Mouse (Mus musculus) kidney, postnatal 25 days (tissue): ENCODE data around the gene Myrfl.
A peak's percentile ranks its signal among the peaks of the same experiment; 100 is the strongest.

Source experiments
- DNase-seq, 2 experiments: peaks; one replicate each; pipeline ENCODE4 v3.0.0; 2021; ENCODE audit warnings: mixed read lengths in 2 of 2

The Myrfl gene

DNA sequence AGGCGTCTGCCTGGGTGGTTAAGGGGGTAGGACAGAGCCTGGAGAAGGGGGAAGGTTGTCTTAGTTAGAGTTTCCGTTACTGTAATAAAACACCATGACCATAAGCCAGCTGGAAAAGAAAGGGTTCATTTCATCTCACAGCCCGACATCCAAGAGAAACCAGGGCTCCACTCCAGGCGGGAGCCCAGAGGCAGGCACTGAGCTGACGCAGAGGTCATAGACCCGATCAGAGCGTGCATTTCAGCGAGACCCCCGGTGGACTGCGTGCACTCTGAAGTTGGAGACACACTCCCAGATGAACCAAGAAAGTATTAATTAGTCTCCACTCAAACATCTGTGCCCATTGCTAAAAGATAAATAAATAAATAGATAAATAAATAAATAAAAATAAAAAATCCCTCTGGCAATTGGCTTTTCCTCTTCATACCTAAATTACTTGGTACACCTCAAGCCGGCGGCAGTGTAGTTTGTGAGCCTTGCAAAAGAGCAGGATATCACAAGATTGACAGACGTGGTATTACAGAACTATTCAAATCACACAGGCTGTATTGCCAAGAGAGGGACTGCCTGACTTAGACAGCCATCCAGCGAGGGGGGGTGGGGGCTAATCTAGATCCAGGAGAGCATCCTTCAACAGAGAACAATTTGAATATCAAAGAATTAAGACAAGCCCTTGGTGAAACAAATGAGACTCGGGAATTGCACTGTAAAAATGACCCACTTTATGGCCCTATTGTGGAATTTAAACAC lies 81.2 kb downstream of the Myrfl start:
- DNase-seq = no peak

DNA sequence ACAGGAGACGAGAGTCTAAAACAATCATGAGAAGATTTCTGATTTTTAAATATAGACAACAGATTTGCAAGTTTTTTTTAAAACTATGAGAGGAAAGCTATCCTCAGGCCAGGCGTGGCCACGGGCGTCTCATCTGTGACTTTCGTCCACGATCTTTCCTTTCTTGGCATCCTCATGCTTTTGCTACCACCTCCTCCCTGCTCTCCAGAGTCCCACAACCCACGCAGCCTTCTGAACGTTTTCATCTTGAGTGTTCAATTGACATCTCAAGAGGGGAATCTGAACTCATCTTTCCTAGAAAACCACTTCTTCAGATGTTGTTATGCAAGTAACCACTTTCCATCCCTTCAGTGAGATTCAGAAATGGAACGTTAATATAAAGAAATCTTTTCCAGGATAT lies 83.6 kb downstream of the Myrfl start:
- no peak for DNase-seq

DNA sequence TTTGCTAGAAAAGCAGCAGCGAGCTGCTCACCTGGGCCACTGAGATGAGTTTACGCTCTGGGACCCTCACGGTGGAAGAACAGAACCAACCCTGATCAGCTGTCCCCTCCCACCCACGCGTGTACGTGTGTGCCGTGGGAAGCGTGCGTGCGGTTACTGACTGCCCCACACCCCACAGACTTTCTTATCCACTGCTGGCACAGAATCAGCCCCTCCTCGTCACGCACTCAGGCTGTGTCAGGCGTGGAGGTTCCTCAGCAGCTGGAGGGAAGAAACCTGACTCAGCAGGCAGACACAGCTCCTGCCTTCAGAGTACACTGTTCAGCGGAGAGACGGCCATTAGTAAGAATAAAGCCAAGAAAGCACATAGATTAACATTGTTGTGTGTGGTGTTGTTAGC lies 86.0 kb downstream of the Myrfl start:
- DNase-seq = no peak

DNA sequence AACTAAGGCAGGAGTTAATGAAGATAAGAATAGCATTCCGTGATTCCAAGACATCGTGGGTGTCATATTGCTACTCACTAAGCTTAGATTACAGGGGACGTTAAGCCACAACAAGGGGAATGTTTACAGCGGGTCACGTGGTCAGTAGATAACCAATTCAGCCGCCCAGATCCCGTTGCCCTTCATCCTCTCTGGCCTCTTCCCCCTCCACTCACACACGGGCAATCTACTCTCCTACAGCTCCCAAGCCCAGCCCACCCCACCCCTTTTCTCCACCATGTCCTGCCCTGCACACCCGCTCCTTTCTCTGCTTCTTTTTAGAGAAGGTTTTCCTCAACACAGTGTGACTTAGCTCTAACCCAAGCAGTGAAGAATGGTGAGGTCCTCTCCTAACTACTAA lies 87.3 kb downstream of the Myrfl start:
- DNase-seq = no peak

DNA sequence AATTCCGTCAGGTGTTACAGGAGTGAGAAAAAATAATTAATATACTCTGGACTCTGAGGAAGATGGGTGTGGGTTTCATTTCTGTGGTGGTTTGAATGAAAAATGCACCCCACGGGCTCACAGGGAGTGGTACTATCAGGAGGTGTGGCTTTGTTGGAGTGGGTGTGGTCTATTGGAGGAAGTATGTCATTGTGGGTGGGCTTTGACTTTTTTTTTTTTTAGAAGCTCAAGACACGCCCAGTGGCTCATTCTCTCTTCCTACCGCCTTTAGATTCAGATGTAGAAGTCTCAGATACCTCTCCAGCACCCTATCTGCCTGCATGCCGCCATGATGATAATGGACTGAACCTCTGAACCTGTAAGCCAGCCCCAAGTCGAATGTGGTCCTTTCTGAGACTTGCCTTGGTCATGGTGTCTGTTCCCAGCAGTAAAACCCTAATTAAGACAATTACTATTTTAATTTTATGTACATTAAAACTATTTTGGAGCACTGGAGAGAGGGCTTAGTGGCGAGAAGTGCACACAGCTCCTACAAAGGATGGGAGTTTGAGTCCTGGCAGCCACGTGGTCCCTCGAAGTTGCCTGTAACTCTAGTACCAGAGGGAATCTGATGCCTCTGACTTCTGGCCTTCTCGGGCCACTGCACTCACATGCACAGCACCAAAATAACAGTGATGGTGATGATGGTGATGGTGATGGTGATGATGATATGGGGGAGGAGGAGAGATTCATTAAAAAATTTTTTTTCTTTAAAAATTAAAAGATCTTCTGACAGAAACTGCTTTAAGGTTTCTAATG lies 88.0 kb downstream of the Myrfl start:
- no peak for DNase-seq

DNA sequence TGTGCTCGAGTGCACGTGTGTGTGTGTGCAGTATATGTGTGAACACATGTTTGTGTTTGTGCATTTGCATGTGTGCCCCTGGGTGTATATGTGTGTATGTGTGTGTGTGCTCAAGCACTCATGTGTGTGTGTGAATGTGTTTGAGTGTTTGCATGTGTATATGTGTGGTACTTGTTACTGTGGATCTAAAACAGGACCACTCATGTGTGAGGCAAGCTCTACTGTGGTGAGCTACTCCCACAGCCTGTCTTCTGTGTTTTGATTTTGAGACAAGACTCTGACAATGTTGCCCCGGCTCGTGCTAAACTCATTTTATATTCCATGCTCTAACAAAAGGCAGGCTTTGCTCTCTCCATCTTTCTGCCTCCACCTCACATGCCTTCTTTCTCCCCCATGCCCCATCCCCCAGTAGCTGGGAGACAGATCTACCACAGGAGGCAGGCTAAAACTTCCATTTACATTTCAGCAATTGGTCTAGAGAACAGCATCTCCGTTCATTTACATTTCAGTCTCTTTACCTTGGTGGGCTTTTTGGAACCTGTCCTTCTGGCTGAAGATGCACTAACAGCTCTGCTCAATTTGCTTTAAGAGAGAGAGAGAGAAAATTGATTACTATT lies 94.4 kb downstream of the Myrfl start:
- no peak for DNase-seq

DNA sequence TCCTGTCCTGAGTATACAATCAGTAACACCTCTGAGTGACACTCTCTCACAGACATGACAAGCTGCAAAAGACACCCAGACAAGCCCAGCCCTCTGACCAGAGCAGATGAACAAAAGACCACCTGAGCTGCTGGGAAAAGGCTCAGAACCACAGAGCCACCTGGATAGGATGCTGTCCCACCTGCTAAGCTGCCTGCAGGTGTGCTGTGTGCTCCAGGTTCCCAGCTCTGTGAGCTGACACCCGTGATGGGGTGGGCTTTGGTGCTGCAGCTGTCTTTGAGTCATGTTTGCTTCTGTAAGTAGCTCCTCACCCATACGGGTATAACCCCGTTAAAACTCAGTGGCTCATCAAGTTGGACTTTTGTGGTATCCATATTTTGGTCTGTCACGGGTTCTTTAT lies 95.4 kb downstream of the Myrfl start:
- DNase-seq = no peak

DNA sequence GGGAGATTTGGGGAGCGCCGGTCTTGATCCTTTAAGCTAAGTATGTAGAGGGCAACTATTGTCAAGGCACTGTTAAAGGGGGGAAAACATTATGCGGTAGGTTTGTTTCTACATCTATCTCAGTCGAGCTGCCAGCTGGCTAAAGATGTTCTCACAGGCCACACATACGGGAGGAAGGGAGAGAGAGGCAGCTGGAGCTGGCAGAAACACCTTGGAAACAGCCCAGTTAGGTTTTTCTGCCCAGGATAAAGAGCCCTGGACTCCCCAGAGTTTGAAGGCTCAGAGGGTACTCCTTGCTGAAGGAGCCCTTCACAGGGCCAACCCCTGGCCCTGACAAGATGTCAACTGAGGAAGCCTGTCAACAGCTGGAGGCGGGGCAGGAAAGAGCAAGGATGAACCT lies 100.7 kb downstream of the Myrfl start:
- DNase-seq = no peak

DNA sequence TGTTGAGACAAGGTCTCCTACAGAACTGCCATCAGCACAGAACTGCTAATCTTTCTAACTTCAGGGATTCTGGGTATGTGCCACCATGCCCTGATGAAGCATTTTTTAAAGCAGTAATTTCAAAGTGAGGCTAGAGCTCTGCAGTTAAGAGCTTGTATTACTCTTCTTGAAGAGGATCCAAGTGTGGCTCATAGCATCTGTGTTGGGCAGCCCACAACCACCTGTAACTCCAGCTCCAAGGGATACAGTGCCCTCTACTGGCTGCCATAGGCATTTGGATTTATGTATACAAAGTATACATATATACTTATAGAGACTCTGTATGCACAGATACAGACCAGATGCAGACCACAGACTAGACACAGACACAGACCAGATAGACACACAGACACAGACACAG lies 107.6 kb downstream of the Myrfl start:
- DNase-seq = peak in 1 of 2 experiments; percentile 35

DNA sequence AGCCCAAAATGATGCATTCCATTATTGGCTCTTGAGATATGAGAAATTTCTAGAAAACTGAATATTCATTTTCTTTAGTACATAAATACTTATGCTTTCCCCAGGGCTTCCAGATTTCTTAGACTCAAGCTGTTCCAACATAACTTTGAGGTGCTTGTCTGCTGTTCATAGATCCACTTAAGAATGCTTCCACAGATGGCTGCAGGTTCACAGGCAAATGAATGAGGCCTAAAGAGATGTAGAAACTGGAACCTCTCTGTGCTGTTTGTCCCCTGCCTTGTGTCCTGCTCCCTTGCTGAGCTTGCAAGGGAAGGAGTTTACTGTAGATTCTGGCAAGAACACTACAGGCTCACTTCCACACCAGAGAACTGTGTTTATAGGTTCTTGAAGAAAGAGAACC lies 108.3 kb downstream of the Myrfl start:
- DNase-seq = no peak

DNA sequence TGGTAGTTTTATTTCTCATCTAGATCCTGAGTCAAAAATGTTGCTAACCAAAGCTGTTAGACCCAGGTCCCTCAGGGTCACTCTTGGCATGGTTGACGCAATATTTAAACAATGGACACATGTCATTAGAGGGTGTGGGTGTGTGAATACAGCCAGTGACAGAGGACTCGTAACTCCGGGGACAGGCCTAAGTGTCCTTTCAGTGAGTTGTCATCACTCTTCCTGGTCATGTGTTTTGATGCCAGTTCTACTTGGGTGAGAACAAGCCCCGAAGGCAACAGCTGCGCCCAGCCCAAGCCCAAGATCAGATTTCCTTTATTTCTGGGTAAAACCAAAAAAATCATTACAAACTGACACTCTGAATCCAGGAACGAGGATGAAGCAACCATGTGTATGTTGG lies 112.6 kb downstream of the Myrfl start:
- no peak for DNase-seq

DNA sequence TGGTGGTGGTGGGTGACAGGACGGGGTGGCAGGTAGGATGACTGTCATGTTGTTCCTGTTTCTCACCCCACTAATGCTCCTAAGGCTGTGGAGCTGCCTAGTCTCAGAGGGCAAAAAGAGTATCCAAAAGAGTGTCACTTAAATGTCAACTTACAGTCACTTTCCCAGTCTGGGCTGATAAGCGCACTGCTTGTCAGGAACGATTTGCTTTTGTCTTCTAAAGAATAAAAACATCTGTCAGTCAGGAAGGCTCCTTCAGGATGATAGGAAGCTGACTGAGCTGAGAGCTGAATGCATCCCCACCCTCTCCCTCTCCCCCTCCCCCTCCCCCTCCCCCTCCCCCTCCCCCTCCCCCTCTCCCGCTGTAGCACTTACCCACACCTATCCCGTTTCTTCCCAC lies 113.7 kb downstream of the Myrfl start:
- no peak for DNase-seq

DNA sequence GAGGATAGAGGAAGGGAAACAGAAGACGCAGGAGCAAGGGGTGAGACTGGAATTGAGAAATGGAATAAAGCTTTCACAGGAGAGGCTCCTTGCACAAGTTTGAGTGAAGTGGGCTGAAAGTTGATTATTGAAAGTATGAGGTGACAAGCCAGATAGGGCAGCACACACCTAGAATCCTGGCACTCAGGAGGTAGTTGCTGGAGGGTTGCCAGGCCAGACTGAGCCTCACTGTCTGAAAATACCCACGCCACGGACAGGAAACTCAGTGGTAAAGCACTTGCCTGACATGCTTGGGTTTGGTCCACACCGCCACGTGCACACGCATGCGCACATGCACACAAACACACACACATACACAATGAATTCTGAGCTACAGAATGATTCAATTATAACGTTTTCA lies 118.8 kb downstream of the Myrfl start:
- DNase-seq = no peak

DNA sequence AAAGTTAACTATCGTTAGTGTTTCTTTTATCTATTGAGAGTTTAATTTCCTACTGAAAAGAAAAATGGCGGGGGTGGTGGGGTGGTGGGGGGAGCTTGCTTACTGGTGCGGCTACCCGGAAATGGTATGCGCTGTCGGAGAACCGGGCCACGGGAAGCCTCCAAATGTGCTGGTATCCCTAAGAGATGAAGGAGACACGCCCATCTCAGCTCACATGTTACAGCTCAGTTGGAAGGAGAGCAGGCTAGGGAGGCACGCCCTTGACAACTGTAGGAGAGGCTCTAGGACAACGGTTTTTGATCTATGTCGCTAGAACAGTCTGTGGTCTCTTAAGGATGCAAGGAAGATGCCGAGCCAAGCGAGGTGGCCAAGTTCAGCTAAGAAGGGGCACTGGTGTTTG lies 119.9 kb downstream of the Myrfl start:
- no peak for DNase-seq

DNA sequence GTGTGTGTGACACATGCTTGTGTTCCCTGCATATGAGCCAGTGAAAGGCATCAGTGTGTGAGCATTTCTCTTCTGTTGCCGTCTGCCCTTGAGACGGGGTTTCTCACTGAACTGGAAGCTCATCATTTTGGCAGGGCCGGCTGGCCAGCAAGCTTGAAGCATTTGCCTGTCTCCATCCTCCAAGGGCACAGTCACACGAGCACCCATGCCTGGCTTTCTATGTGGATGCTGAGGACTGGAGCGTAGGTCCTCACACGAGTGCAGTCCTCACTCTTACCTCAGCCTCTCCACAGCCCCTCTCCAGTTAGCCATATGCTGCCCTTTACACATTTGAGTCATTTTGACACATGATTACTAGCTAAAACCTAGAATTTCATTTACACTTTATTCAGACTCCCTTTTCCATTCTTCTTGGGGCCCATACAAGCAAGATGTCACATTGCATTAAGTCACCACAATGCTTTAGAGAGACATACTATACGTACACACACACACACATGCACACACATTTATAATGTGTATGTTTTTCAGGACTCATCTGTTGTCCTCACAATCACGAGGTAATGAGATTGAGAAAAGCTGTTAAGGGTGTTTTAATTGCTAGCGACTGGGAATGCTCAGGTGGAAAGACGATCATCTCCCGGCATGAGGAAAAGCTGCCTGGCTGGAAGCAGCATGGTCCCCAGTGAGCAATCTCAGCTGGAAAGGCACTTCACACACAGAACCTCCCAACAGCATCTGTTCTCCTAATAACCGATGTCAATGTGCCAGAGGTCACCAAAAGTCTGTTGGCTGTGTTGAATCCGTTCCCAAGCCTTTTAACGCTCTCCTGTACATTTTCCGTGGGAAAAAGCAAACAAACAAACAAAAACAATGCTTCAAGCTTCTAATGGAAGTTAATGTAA lies 122.6 kb downstream of the Myrfl start:
- no peak for DNase-seq

DNA sequence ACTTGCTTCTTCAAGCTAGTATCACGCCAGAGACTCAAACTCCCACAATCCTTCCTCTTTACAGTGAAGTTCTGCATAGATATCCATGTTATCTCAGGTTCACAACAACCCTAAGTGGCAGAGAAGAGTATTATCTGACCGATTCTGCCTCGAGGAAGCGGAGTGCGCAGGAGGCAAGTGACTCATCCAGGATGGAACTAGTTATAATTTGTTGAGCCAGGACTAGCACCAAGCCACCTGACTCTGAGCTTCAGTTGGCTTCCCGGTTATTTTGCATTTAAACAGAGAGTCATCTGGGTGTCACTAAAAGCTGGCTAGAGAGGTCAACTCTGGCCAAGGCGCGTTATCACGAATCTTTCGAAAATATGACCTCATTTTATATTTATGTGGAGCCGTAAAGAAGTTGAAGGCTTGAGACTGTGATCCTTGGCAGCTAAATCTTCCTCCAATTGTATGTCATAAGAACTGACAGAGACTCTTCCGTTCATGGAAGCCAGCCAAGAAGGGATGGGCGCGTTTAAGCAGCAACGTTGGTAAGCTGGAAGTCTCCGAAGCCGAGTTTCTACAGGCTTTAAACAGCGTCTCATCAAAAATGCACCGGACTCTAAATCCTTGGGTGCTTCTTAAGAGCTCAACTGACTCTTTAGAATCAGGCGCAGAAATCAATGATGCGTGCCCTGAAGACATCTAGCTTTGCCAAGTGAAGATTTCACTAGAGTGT lies 125.3 kb downstream of the Myrfl start:
- peak; percentile 80 to 85 for DNase-seq

DNA sequence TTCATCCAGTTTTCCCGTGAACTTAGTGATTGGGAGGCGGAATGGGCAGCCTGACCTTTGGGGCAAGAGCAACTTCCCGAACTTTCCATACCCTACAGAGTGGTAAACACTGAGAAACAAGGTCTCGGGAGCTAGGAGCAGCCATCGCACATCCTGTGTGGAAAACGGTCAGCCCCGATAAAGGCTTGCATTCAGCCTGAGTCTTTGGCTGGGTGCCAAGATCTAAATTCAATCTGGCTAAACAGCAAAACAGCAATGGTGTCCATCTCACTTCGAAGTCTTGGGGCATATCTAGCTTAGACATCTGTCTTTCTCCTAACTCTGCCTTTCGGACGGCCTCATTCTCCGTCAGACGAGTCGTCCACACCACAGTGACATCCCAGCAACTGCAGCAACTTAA lies 128.1 kb downstream of the Myrfl start:
- DNase-seq = peak in 1 of 2 experiments; percentile 39

DNA sequence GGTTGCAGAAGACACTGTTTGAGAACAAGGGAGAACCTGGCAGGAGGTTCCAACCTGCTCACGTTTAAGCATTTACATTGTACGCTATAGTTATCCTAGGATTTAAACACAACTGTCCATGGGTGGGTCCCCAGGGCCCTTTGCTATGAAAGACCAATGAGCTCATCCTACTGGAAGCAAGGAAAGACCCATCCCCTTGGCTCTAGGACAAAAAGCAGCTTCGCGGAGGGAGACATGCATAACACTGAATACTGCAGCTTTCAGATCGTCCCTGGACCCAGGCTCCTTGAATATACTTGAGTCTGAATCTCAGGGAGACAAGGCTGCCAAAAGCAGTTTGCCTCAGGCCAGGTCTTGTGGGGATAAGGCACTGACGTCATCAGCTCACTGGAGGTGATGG lies 130.2 kb downstream of the Myrfl start:
- DNase-seq = no peak

DNA sequence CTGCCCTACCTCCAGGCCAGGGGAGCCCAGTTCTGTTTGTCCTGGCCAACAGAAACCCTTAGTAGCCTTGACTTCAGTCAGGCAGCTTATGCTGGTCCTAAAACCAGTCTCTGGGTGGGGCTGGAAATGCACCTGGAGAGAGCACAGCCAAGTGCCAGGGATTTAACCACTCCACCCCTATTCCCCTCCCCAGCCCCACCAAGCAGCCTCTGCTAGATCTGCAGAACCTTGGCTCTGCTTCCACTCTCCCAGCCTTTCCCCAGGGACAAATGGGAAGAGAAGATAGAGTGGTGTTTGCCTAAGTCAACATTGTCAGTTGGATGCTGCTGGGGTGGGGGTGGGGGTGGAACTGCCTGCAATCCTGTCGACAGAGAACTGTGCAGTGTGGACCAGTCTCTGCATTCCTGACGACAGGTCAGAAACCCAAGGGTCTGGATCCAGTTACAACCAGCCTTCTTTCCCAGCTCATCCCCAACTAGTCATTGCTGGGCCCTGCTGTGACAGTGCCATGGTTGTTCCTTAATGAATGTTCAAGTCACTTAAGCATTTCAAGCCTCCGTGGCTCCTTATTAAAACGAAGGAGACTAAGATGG lies 135.1 kb downstream of the Myrfl start:
- no peak for DNase-seq

DNA sequence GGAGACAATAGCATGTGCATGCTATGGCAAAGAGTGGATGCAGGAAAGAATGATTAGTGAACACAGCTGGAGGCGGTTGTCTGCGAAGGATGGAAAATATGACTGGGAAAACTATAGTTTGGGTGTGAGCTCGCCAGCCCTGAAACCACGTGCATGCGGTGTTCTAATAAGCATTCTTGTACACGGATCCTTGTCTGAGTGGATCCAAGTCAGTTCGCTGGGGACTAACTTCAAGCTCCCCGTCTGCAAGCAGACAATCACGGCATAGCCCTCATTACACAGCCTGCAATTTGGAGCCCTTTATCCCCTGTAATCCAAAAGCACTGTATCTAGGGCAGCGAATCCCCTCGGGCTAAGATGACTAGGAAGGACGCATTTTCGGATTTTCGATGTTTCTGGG lies 136.2 kb downstream of the Myrfl start:
- DNase-seq = no peak

DNA sequence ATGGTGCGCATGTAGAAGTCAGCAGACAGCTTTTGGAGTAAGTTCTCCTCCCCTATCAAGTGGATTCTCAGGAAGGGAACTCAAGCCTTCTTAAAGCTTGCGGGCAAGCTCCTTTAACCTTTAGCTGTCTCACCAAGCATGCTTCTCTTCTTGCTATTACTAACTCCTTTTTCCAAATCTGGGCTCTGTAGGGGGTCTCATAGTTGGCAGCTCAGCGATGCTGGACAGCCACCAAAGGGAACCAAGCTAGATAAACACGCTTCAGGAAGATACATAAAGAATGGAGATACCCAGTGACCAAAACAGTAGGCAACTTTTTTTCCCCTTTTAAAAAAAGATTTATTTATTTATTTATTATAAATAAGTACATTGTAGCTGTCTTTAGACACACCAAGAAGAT lies 136.9 kb downstream of the Myrfl start:
- DNase-seq = no peak
